Mouse (Mus musculus): Measurements from ENCODE around the gene Pak6. TPM values are rescaled to one million over a fixed set of nuclear protein-coding genes. Genes with fewer than 3 reads are reported as not detected.
A peak's percentile ranks its signal among the peaks of the same experiment; 100 is the strongest.

Gene Pak6
- polyA plus RNA-seq, 1 experiment from 2014 or later, result 1.8 TPM

- 1% methylated on average over 55 of the region's 57 CpGs for WGBS
- peak within 1 kb of the TSS; percentile 89 for H3K9ac ChIP-seq
- H3K9me3 ChIP-seq, result no peaks in the 10 kb centered on the region
- H3K27ac ChIP-seq, result peak within 1 kb of the TSS; percentile 64
- peaks cover 5% of the 10 kb centered on the region; the same call in 1 of the 2 replicates for H3K27me3 ChIP-seq (replicated peaks)
- H3K4me2 ChIP-seq (replicated peaks), result peak within 1 kb of the TSS; percentile 96
- no peaks in the 10 kb centered on the region for H3K36me3 ChIP-seq
- peak; percentile 94 for ATAC-seq
- peak within 1 kb of the TSS; percentile 83 for H3K4me3 ChIP-seq (replicated peaks)
- peaks cover 25% of the 10 kb centered on the region for H3K4me1 ChIP-seq (replicated peaks)
Observed at GRCm38 (mm10) chr2:118745232-118745884, 82.3 kb downstream of the Pak6 start, which contains the start of gene Inafm2. Inafm2 (plus strand) TSS chr2:118745758.

- Histone ChIP-seq H3K27ac (peak overlapping the region; percentile 64), H3K4me2 (replicated peaks) (peak overlapping the region; percentile 96), H3K27me3 (replicated peaks) (peaks cover 5% of the 10 kb centered on the region; the same call in 1 of the 2 replicates), H3K36me3 (no peaks in the 10 kb centered on the region), H3K4me1 (replicated peaks) (peaks cover 25% of the 10 kb centered on the region), H3K4me3 (replicated peaks) (peak overlapping the region; percentile 83), H3K9ac (peak overlapping the region; percentile 89), H3K9me3 (no peaks in the 10 kb centered on the region)
- WGBS, result under 1% methylated on average over 111 of the region's 113 CpGs
- ATAC-seq, result peak; percentile 58
Observed at GRCm38 (mm10) chr2:118745915-118746901, 83.1 kb downstream of the Pak6 start.

GRCm38 (mm10) chr2:118747301-118747960 lies 84.3 kb downstream of the Pak6 start:
- Histone ChIP-seq H3K4me2 (replicated peaks) (peak overlapping the region; percentile 96), H3K27ac (no peak overlapping the region), H3K27me3 (replicated peaks) (peaks cover 5% of the 10 kb centered on the region; the same call in 1 of the 2 replicates), H3K9me3 (no peaks in the 10 kb centered on the region), H3K9ac (no peak overlapping the region), H3K4me1 (replicated peaks) (peaks cover 35% of the 10 kb centered on the region), H3K4me3 (replicated peaks) (peak overlapping the region; percentile 83), H3K36me3 (no peaks in the 10 kb centered on the region)
- ATAC-seq, result no peak
- WGBS, result 36% methylated on average over 10 of the region's 10 CpGs

Other genes starting within 250 kb of the Pak6 start
- gene Srp14, start 183.6 kb upstream of the Pak6 start, polyA plus RNA-seq (2015; fragmentation: Nextera tagmentation; extraction: Ambion mirVana), result 196 and 209 TPM in 2 replicates
- 2.8 and 3.0 TPM in 2 replicates for gene Bmf, start 113.6 kb upstream of the Pak6 start, polyA plus RNA-seq (2015; fragmentation: Nextera tagmentation; extraction: Ambion mirVana)
- gene Bub1b, start 65.1 kb upstream of the Pak6 start, polyA plus RNA-seq (2015; fragmentation: Nextera tagmentation; extraction: Ambion mirVana), result 67.9 and 71.5 TPM in 2 replicates
- 0.30 TPM in 2 replicates for gene Ankrd63, start 40.7 kb downstream of the Pak6 start, polyA plus RNA-seq (2015; fragmentation: Nextera tagmentation; extraction: Ambion mirVana)
- gene Plcb2, start 65.1 kb downstream of the Pak6 start, polyA plus RNA-seq (2015; fragmentation: Nextera tagmentation; extraction: Ambion mirVana), result 1.2 and 1.6 TPM in 2 replicates
- 21.0 and 23.4 TPM in 2 replicates for gene Inafm2, start 82.5 kb downstream of the Pak6 start, polyA plus RNA-seq (2015; fragmentation: Nextera tagmentation; extraction: Ambion mirVana)
- 1.1 TPM in 2 replicates for gene Ccdc9b, start 99.4 kb downstream of the Pak6 start, polyA plus RNA-seq (2015; fragmentation: Nextera tagmentation; extraction: Ambion mirVana)
- 41.2 and 48.8 TPM in 2 replicates for gene Phgr1, start 109.5 kb downstream of the Pak6 start, polyA plus RNA-seq (2015; fragmentation: Nextera tagmentation; extraction: Ambion mirVana)
- gene Disp2, start 116.4 kb downstream of the Pak6 start, polyA plus RNA-seq (2015; fragmentation: Nextera tagmentation; extraction: Ambion mirVana), result 2.7 TPM in 2 replicates
- 89.5 and 98.5 TPM in 2 replicates for gene Knstrn, start 150.7 kb downstream of the Pak6 start, polyA plus RNA-seq (2015; fragmentation: Nextera tagmentation; extraction: Ambion mirVana)
- 43.7 and 46.2 TPM in 2 replicates for gene Ivd, start 198.7 kb downstream of the Pak6 start, polyA plus RNA-seq (2015; fragmentation: Nextera tagmentation; extraction: Ambion mirVana)
- 5.1 and 5.4 TPM in 2 replicates for gene Bahd1, start 237.1 kb downstream of the Pak6 start, polyA plus RNA-seq (2015; fragmentation: Nextera tagmentation; extraction: Ambion mirVana)

All from intestine, embryonic 15.5 days (tissue).